Mouse (Mus musculus): ENCODE measurements at regions not wholly inside any gene's neighbourhood (a gene's known extent, or its start where the extent isn't known, plus 50 kb on each side); places are given as distances from the start of the nearest gene placed in this dataset.

GRCm38 (mm10) chr1:177616335-177617239 lies 113.0 kb upstream of the 1700016C15Rik start:
- no peak for DNase-seq (ENCODE audit: low read depth)

GRCm38 (mm10) chr1:177620501-177621099 lies 109.0 kb upstream of the 1700016C15Rik start:
- DNase-seq (ENCODE audit: low read depth): no peak

GRCm38 (mm10) chr1:177621854-177622590 lies 107.6 kb upstream of the 1700016C15Rik start:
- no peak for DNase-seq (ENCODE audit: low read depth)

GRCm38 (mm10) chr1:177623304-177623726 lies 106.3 kb upstream of the 1700016C15Rik start:
- no peak for DNase-seq (ENCODE audit: low read depth)

GRCm38 (mm10) chr1:177623735-177624134 lies 105.9 kb upstream of the 1700016C15Rik start:
- DNase-seq (ENCODE audit: low read depth): no peak

DNA sequence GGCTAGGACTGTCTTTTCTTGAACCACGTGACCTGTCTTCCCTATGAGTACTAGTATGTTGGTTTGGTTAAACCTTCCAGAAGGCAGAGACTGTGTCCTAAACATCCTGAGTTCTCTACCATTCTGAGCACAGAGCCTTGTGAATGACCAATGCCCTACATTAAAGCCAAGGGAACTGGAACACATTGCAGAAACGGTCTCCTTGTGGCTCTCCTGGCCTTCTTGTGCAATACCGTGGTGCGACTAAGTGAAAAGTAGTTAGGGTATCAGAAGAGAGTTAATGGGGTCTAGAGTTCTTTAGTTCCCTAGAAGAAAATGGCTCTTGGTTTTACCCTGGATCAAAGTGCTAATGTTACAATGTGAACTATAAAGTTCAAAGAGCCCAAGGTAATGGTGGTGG lies 101.8 kb upstream of the 1700016C15Rik start:
- DNase-seq (ENCODE audit: low read depth): no peak

DNA sequence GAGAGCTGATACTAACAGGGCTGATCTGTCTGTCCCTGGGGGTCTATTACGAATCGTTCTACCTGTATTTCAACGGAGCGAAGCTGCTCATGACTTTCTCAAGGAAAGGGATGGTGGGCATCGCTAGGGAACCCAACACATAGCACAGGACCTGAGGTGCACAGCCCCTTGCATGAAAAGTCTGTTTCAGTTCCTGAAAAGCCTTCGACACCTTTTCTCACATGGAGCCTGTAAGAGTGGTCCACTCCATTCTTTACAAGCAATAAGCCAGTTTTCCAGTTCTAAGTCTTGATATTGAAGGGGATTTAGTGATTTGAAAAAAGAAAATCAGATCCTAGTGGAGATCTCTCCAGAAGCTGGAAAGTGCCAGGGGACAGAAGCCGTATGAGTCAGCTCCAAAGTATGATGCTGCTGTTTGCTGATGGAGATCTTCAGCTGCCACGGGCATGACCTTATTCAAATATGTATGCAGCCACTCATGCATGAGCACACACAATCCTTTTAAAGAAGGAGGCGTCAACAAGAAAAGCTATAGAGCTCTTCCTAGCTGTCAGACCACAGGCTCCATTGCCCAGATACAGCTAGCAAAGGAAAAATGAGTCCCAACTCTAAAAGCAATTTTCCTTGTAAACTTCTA lies 95.5 kb upstream of the 1700016C15Rik start:
- DNase-seq (ENCODE audit: low read depth): no peak

GRCm38 (mm10) chr1:177637061-177637460 lies 92.6 kb upstream of the 1700016C15Rik start:
- DNase-seq (ENCODE audit: low read depth): no peak

DNA sequence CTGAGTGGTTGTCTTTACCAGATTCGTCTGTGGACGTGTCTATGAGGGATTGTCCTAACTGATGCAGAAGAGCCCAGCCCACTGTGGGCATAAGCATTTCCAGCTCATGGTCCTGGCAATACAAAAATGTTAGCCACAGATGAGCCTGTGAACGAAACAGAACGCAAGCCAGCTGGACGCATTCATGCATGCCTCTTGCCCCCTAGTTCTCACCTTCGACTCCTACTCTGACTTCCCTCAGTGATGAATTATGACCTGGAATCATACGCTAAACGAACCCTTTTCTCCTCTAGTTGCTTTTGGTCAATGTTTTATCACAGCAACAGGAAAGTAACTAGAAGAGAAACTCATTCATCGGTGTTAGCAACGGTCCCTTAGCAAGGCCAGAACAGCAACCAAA lies 91.2 kb upstream of the 1700016C15Rik start:
- no peak for DNase-seq (ENCODE audit: low read depth)

DNA sequence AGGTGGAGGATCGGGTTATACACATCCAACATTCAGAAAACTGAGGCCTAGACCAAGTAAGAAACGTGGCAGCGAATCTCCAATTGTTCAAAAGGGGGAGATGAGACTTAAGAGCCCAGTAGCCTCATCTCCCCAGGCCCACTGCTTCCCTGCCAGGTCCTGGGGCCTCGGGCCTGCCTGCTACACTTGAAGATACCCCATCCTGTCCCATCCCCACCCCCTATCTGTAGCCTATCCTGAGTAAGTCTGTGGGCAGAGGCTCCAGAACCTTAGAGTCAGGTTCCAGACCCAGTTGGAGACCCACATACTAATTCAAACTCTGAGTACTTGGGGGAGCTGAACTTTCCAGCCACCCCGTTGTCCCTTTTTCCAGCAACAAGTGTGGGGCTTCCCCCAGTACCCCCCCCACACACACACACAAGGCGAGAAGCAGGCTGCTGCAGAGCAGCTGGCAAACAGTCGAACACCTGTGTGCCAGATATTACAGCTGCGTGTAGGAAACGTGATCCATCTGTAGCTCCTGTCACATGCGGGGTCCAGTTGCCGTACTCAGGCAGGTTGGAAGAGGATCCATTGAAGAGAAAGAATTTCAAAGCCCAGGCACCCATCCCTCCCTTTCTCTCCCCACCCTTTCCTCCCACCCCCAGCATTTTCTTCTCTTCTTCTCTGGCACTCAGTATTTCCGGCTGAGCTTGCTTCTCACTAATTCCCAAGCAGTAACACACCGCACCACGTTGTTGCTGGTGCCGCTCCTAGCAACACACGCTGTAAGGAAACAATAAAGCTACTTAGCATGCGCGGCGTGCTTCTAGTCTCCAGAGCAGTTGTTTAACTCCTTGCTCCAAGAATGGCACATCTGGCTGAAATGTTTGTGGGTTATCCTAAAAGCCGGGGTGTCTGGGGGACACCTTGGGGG lies 89.4 kb upstream of the 1700016C15Rik start:
- DNase-seq (ENCODE audit: low read depth): no peak

- DNase-seq (ENCODE audit: low read depth): no peak
Measured at GRCm38 (mm10) chr1:177642712-177643467, 86.7 kb upstream of the 1700016C15Rik start.

- no peak for DNase-seq (ENCODE audit: low read depth)
Measured at GRCm38 (mm10) chr1:177643662-177644061, 86.0 kb upstream of the 1700016C15Rik start.

DNA sequence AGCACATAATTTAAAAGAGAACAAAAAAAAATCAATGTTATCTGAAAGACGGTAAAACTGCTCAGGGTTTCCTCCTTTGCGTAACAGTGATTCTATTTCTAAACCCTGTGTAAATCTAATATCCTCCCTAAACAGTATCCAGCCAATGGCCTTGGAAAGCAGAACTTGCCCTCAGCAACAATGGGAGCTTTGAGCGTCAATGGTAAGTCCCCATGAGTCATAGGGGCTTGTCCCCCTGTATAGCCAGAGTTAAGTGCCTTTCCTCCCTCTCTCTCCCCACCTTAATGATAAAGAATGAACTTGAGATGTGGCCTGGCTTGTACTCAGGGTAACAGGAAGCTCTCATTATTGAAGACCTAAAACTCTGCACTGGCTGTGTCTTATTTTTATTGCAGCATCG lies 85.4 kb upstream of the 1700016C15Rik start:
- no peak for DNase-seq (ENCODE audit: low read depth)

- DNase-seq (ENCODE audit: low read depth): no peak
Measured at GRCm38 (mm10) chr1:177645327-177645726, 84.3 kb upstream of the 1700016C15Rik start.

DNA sequence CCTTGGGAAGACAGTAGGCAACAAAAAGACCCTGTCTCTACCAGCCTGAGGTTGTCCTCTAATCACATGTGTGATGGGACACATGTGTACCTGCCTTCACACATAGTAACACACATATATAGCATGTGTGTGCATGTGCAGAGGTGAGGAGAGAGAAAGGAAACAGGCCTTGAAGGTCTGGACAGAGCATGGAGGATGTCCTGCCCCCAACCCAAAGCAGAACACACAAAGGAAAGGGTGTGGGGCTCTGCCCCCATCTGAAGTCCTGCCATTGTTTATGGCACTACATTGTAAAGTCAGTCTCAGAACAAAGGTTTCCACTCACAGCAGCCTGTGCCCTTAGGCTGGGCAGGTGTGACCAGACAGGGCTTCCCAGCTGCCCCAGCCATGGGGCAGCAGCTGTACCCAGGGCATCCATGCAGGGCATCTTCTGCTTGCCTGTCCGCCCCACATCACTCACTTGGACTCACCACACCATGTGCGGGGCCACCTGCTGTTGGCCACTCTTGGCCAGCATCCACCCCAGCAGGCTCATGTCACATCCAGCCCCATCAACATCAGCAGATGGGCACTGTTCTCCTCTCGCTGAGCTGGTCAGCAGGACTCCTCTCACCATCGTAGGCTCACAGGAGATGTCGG lies 83.6 kb upstream of the 1700016C15Rik start:
- no peak for DNase-seq (ENCODE audit: low read depth)

DNA sequence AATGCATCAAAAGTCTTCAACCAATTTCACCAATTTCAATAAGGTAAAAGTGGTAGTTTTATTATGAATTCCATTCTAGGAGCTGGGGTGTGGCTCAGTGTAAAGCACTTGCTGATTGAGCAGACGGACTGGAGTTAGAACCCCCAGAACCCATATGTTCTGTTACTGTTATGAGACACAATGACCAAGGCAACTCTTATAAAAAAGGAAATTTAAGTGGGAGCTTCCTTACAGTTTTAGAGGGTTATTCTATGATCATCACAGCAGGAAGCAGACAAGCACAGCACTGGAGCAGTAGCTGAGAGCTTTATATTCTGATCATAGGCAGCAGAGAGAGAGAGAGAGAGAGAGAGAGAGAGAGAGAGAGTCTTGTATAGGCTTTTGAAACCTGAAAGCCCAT lies 81.7 kb upstream of the 1700016C15Rik start:
- DNase-seq (ENCODE audit: low read depth): no peak

DNA sequence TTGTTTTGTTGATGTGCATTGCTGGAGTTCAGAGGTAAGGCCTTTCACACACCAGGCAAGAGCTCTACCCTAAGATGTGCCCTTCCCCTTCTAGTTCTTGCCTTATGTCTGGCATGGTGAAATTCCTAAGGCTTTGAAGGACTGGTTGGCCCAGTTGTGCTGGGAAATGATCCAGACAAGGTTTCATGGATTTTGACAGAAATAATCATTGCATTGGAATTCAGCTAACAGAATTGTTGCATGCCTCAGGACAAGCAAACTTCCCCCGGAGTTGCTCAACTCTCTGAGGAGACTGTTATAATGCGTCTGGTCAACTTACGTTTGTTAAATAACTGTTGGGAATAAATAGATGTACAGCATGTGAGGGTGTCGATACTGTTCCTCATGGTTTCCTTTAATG lies 80.6 kb upstream of the 1700016C15Rik start:
- no peak for DNase-seq (ENCODE audit: low read depth)

DNA sequence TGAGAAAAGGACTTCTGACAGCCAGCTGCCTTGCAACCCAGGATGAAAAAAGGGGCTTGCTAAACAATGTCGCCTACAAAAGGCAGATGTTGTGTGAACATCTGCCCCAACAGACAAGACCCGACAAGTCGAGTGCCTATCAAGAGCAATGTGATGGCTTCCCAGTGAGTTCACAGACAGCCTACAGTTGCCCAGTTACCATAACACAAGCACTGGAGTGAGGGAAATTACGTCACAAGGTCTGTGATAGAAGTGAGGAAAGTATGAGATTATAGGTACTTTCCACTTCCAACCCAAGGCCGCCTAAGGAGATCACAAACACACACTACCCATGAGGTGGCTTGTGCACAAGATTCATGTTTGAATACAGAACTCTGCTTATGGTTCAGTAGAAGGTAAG lies 78.4 kb upstream of the 1700016C15Rik start:
- DNase-seq (ENCODE audit: low read depth): no peak

DNA sequence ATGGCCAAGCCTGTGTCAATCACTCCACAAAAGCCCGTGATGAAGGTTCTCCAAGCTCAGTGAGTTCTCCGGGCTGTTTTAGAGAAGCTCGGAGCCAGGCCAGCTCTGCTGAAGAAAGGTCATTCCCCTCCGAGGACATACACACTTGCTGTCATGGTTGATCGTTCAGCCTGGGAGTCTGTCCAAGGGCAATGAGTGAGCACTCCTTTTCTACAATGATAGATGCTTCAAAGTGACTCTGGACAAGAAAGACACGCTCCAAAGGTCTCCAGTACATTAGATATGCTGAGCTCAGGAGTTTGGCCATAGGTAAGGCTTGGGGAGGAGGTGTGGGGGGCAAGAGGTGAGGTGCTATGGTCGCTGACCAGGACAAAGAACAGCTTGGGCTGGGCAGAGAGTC lies 66.5 kb upstream of the 1700016C15Rik start:
- no peak for DNase-seq (ENCODE audit: low read depth)

Measured in naive thymus-derived CD4-positive, alpha-beta T cell, adult 2 months (primary cell).